Mouse (Mus musculus): ENCODE measurements around the gene Dtd2.

DNA sequence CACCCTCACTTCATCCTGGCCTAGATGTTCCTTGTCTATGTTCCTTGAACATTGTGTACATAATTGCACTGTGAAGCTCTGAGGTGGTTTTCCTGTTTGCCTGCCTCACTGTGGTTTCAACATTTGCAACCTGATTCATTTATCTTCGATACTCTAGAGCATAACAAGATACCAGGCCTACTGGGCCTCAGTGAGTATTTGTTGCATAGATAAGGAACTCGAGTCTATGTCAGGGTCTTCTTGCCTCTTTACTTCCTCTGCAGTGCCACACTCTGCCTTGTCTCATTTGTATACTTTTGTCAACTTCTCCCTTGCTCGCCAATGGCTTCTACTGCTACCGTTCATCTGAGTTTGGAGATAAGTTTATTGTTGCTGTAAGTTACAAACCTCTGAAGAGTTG lies 40.1 kb upstream of the Dtd2 start:
- TF ChIP-seq CTCF (IDR thresholded peaks at IDR 0.05; ENCODE audit: low read depth) (no peak), EP300 (optimal IDR thresholded peaks at IDR 0.05) (no peak)
